Mouse (Mus musculus) liver, adult 2 months (tissue): ENCODE results near the gene Syt12. TPM values are rescaled to one million over a fixed set of nuclear protein-coding genes. Genes with fewer than 3 reads are reported as not detected.

Experiments
- DNase-seq: peaks from one replicate; pipeline ENCODE4 v3.0.0-alpha.2; 2011; ENCODE audit warnings: low read depth, low spot score; ENCODE audit errors: extremely low read depth
- H3K27ac ChIP-seq: fragments of 200-500 bp; replicated peaks from 2 replicates; pipeline ENCODE4 v1.5.1; 2012; ENCODE audit warnings: low read depth, mild to moderate bottlenecking, control low read depth, inconsistent platforms, low read length; ENCODE audit not compliant: insufficient read depth
- H3K27me3 ChIP-seq: fragments of 200-500 bp; 2 replicates; pipeline ENCODE4 v1.6.1; 2012; ENCODE audit warnings: mild to moderate bottlenecking, moderate library complexity, low read length, inconsistent platforms; ENCODE audit not compliant: control insufficient read depth, insufficient read depth
- H3K36me3 ChIP-seq: fragments of 200-500 bp; 2 replicates; pipeline ENCODE4 v1.6.1; 2012; ENCODE audit warnings: low read length, inconsistent platforms; ENCODE audit not compliant: control insufficient read depth, insufficient read depth
- H3K4me1 ChIP-seq: fragments of 200-500 bp; 2 replicates; pipeline ENCODE4 v1.6.1; 2011; ENCODE audit warnings: low read length; ENCODE audit not compliant: control insufficient read depth, insufficient read depth
- H3K4me3 ChIP-seq: fragments of 200-500 bp; 2 replicates; pipeline ENCODE4 v1.5.1; 2011; ENCODE audit warnings: low read depth, mild to moderate bottlenecking, control low read depth, low read length, moderate library complexity; ENCODE audit not compliant: insufficient read depth
- H3K79me2 ChIP-seq: fragments of 200-500 bp; 2 replicates; pipeline ENCODE4 v1.6.1; 2012; ENCODE audit warnings: inconsistent platforms, mild to moderate bottlenecking, low read length, moderate library complexity; ENCODE audit not compliant: control insufficient read depth, insufficient read depth
- H3K9ac ChIP-seq: fragments of 200-500 bp; 2 replicates; pipeline ENCODE4 v1.6.1; 2012; ENCODE audit warnings: low read depth, mild to moderate bottlenecking, control low read depth, inconsistent platforms, low read length
- CTCF ChIP-seq: fragments of 200-500 bp; IDR thresholded peaks from 2 replicates; pipeline ENCODE4 v1.5.1; 2011; ENCODE audit warnings: low read depth, low read length, control low read depth
- POLR2A ChIP-seq: fragments of 200-500 bp; IDR thresholded peaks from 2 replicates; pipeline ENCODE4 v1.6.1; 2011; ENCODE audit warnings: low read length, control low read depth; ENCODE audit not compliant: insufficient read depth; ENCODE audit errors: extremely low read depth
- WGBS: fragments of 180-500 bp; shearing (Covaris S2); methylation state at CpG from one replicate; pipeline ENCODE4 v1.1.7; 2018; 5-methylcytosine and 5-hydroxymethylcytosine counted together
- polyA plus RNA-seq: library from polyadenylated mRNA; depleted of rRNA; stranded (reverse); fragments of >200 nt; gene quantifications from 2 replicates; pipeline ENCODE4 v1.2.3, GENCODE M21; 2012; rRNA removed
- total RNA-seq: library from RNA; depleted of rRNA; stranded (reverse); fragments of >200 nt; gene quantifications from 2 replicates; pipeline ENCODE4 v1.2.3, GENCODE M21; 2014; rRNA removed

Syt12 gene
- total and polyA plus RNA-seq, 2 experiments = 0.28 to 0.91 TPM

DNA sequence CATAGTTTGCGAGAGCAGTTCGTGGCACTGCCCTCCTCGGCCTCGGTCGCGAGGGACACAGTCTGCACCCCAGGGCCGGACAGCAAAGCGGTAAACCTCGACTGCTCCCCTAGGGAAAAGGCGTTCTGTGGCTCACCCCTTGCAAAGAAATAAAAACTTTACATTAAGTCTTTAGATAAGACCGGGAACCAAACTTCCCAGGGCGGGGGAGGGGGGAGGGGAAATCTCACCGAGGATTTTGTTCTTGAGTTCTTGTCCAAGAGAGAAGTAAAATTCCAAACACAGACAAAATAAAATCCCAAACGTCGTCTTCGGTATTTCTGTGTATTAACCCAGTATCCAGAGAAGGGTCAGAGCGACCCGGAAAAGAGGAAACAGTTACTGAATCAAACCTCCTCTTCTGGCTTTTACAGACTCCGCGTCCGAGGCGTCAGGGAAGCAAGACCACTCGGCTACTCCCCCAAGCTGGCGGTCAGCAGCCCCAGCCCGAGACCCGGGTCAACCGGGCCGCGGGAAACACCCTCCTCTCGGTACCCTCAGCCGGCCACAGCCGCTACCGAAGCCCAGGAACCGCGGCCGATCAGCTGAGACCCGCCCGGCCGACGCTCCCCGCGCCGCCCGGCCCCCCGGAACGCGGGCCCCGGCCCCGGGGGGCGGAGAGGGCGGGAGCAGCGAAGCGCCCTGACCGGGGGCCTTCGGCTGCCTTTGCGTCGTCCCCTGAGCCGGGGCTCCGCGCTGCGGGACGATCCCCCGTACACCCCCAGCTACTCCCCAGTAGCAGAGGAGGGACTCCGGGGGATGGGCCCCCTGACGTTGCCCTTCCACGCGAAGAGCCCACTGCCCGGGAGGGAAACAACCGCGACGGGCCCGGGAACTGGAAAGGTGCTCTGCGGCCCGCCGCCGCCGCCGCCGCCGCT lies 80.9 kb downstream of the Syt12 start:
- peaks cover 13% of the 10 kb centered on the region; the same call in 1 of the 2 replicates for H3K79me2 ChIP-seq
- peaks cover 12% of the 10 kb centered on the region; the same call in 1 of the 2 replicates for H3K36me3 ChIP-seq
- peak overlapping the region; percentile 80 for H3K4me3 ChIP-seq
- DNase-seq = peak; percentile 37
- H3K9ac ChIP-seq = peak overlapping the region; percentile 91
- WGBS = under 1% methylated on average over 79 of the region's 80 CpGs
- no peak for TF ChIP-seq CTCF
- TF ChIP-seq POLR2A = no peak
- no peaks in the 10 kb centered on the region for H3K27me3 ChIP-seq
- H3K4me1 ChIP-seq = peaks cover 4% of the 10 kb centered on the region
- peak overlapping the region; percentile 84 for H3K27ac ChIP-seq

Other genes starting within 250 kb of the Syt12 start
- gene Pold4, start 245.5 kb downstream of the Syt12 start, total RNA-seq = 27.2 and 27.3 TPM in 2 replicates
- gene Pold4, start 245.5 kb downstream of the Syt12 start, polyA plus RNA-seq = 60.4 and 63.8 TPM in 2 replicates
- 11.5 and 12.1 TPM in 2 replicates for gene Ssh3, start 208.3 kb downstream of the Syt12 start, total RNA-seq
- gene Ssh3, start 208.3 kb downstream of the Syt12 start, polyA plus RNA-seq = 15.3 and 29.2 TPM in 2 replicates
- 0.40 and 0.46 TPM in 2 replicates for gene Ankrd13d, start 194.3 kb downstream of the Syt12 start, total RNA-seq
- gene Ankrd13d, start 194.3 kb downstream of the Syt12 start, polyA plus RNA-seq = 0.27 and 0.60 TPM in 2 replicates
- gene Grk2, start 171.2 kb downstream of the Syt12 start, total RNA-seq = 11.3 and 16.4 TPM in 2 replicates
- 23.4 and 30.3 TPM in 2 replicates for gene Grk2, start 171.2 kb downstream of the Syt12 start, polyA plus RNA-seq
- gene Kdm2a, start 79.2 kb downstream of the Syt12 start, total RNA-seq = 29.6 and 32.7 TPM in 2 replicates
- gene Kdm2a, start 79.2 kb downstream of the Syt12 start, polyA plus RNA-seq = 39.5 and 52.6 TPM in 2 replicates
- gene Rhod, start 38.0 kb downstream of the Syt12 start, total RNA-seq = 23.9 and 33.7 TPM in 2 replicates
- gene Rhod, start 38.0 kb downstream of the Syt12 start, polyA plus RNA-seq = 34.9 and 39.6 TPM in 2 replicates
- 6.3 and 6.6 TPM in 2 replicates for gene 2010003K11Rik, start 21.1 kb upstream of the Syt12 start, total RNA-seq
- 5.4 and 7.5 TPM in 2 replicates for gene 2010003K11Rik, start 21.1 kb upstream of the Syt12 start, polyA plus RNA-seq
- 266 and 269 TPM in 2 replicates for gene Pcx, start 33.0 kb upstream of the Syt12 start, total RNA-seq
- gene Pcx, start 33.0 kb upstream of the Syt12 start, polyA plus RNA-seq = 237 and 274 TPM in 2 replicates
- 0.13 and 0.18 TPM in 2 replicates for gene Lrfn4, start 138.2 kb upstream of the Syt12 start, total RNA-seq
- 0.27 and 0.35 TPM in 2 replicates for gene Lrfn4, start 138.2 kb upstream of the Syt12 start, polyA plus RNA-seq
- 14.8 and 15.7 TPM in 2 replicates for gene Rce1, start 148.2 kb upstream of the Syt12 start, total RNA-seq
- gene Rce1, start 148.2 kb upstream of the Syt12 start, polyA plus RNA-seq = 31.0 and 44.9 TPM in 2 replicates
- gene Gm960, start 221.2 kb upstream of the Syt12 start, total RNA-seq = 0.09 and 0.40 TPM in 2 replicates
- 0.34 and 0.61 TPM in 2 replicates for gene Gm960, start 221.2 kb upstream of the Syt12 start, polyA plus RNA-seq
- gene Sptbn2, start 233.7 kb upstream of the Syt12 start, total RNA-seq = 36.7 and 41.3 TPM in 2 replicates
- gene Sptbn2, start 233.7 kb upstream of the Syt12 start, polyA plus RNA-seq = 11.7 and 12.9 TPM in 2 replicates